Mouse (Mus musculus) liver, embryonic 11.5 days (tissue): ENCODE measurements around the gene 1700093K21Rik. TPM values are rescaled to one million over a fixed set of nuclear protein-coding genes. Genes with fewer than 3 reads are reported as not detected.

Experiments
- microRNA-seq: library from miRNA; unstranded; fragments of <30 nt; microRNA quantifications from one replicate; pipeline ENCODE4, GENCODE M21; 2017; ENCODE audit warnings: borderline number of aligned reads
- polyA plus RNA-seq: library from polyadenylated mRNA; unstranded; fragments of >200 nt; fragmentation: Nextera tagmentation; extraction: Ambion mirVana; gene quantifications from 2 replicates; pipeline ENCODE4 v1.2.1, GENCODE M21; 2014

The 1700093K21Rik gene
- polyA plus RNA-seq, 1 experiment from 2014 or later = not detected

Small RNA genes within 50 kb of the gene (microRNA-seq; reads per million reads assigned to microRNA genes)
- gene Gm47279 = not detected

Other genes starting within 250 kb of the 1700093K21Rik start
- 19.7 and 21.8 TPM in 2 replicates for gene Usp34, start 214.3 kb downstream of the 1700093K21Rik start, polyA plus RNA-seq
- 76.8 and 79.6 TPM in 2 replicates for gene Ahsa2, start 23.1 kb downstream of the 1700093K21Rik start, polyA plus RNA-seq
- 21.3 and 26.6 TPM in 2 replicates for gene 0610010F05Rik, start 112.5 kb upstream of the 1700093K21Rik start, polyA plus RNA-seq
- 28.2 and 32.6 TPM in 2 replicates for gene Pus10, start 144.5 kb upstream of the 1700093K21Rik start, polyA plus RNA-seq
- gene Pex13, start 144.8 kb upstream of the 1700093K21Rik start, polyA plus RNA-seq = 21.0 and 27.6 TPM in 2 replicates
- gene Rel, start 249.8 kb upstream of the 1700093K21Rik start, polyA plus RNA-seq = 0.67 and 0.79 TPM in 2 replicates